ENCODE assay signal across 24 mouse cellular contexts in genomic region chrX:141249636-141250035, GRCm38 (mm10).
DNase-seq lines count a peak whose midpoint lies in the region; ATAC-seq lines count a peak whose summit lies in the region.
"Had no signal": no experiment of that assay in that cellular context is flagged by ENCODE, and none has a peak within 500 bp of the region (broad histone marks: within the 10 kb centered on the region; RNA-seq: fewer than 3 reads in every experiment).

No protein-coding gene starts in this region.

- no peaks in the 10 kb centered on the region for H3K36me3 ChIP-seq in hindbrain, embryonic 12.5 days
- H3K36me3 ChIP-seq: forebrain, embryonic 10.5 days; hindbrain, embryonic 10.5 days had no signal

- no peaks in the 10 kb centered on the region for H3K9me3 ChIP-seq in hindbrain, embryonic 12.5 days (replicated peaks)
- H3K9me3 ChIP-seq: forebrain, embryonic 10.5 days; forebrain, embryonic 13.5 days; hindbrain, embryonic 10.5 days had no signal

- no peak overlapping the region for H3K9ac ChIP-seq in hindbrain, embryonic 12.5 days
- H3K9ac ChIP-seq: forebrain, embryonic 13.5 days; hindbrain, embryonic 14.5 days had no signal

- H3K4me3 ChIP-seq in hindbrain, embryonic 12.5 days, result no peak overlapping the region
- H3K4me3 ChIP-seq: forebrain, embryonic 10.5 days; forebrain, embryonic 13.5 days; hindbrain, embryonic 10.5 days had no signal

- peak; percentile 100 for ATAC-seq in granulocyte monocyte progenitor cell, adult 5-6 weeks (replicated peaks; ENCODE audit: poor library complexity, severe bottlenecking)
- peak; percentile 98 for ATAC-seq in megakaryocyte progenitor cell, adult 5-6 weeks (replicated peaks; ENCODE audit: poor library complexity)
- ATAC-seq in hindbrain, embryonic 12.5 days (ENCODE audit: low FRiP score), result no peak
- ATAC-seq: forebrain, embryonic 13.5 days; forebrain, embryonic 16.5 days; hindbrain, postnatal 0 days; inflammation-experienced regulatory T-cells, adult 6 months had no signal

- peaks cover 4% of the 10 kb centered on the region; the same call in 1 of the 2 replicates for H3K27me3 ChIP-seq in hindbrain, embryonic 12.5 days
- H3K27me3 ChIP-seq: forebrain, embryonic 13.5 days had no signal

- no peak overlapping the region for H3K4me2 ChIP-seq in hindbrain, embryonic 12.5 days (replicated peaks)
- H3K4me2 ChIP-seq: forebrain, embryonic 13.5 days; heart, embryonic 11.5 days; hindbrain, embryonic 14.5 days had no signal

- no peaks in the 10 kb centered on the region for H3K4me1 ChIP-seq in hindbrain, embryonic 12.5 days
- H3K4me1 ChIP-seq: forebrain, embryonic 10.5 days; forebrain, embryonic 13.5 days; hindbrain, embryonic 10.5 days had no signal

- 58% methylated on average over 1 of the region's 1 CpGs for WGBS in hindbrain, embryonic 12.5 days

- no peak overlapping the region for H3K27ac ChIP-seq in hindbrain, embryonic 12.5 days
- H3K27ac ChIP-seq: forebrain, embryonic 10.5 days; forebrain, embryonic 13.5 days; hindbrain, embryonic 10.5 days; hindbrain, embryonic 14.5 days; hindbrain, postnatal 0 days had no signal

- DNase-seq in 416B (ENCODE audit: low read depth) (peak; percentile 16), A20 (ENCODE audit: low read depth, low spot score) (peak; percentile 2)
- no peak for DNase-seq in cerebellum, adult 11-12 months
- DNase-seq: adrenal gland, adult 2 months; adrenal gland, postnatal 14 days; B cell, adult 2 months; cerebellum, adult 11 months; cerebellum, adult 8-10 months; cerebellum, postnatal 10 days; cerebellum, postnatal 36 days; gastrocnemius, postnatal 10 days; gastrocnemius, postnatal 36 days; heart, adult 11 months had no signal
